8 mouse cellular contexts compared by ENCODE assay signal in genomic region chr4:28812691-28813289, GRCm38 (mm10). TPM values are rescaled to one million over a fixed set of nuclear protein-coding genes. Genes with fewer than 3 reads are reported as not detected.
DNase-seq lines count a peak whose midpoint lies in the region; ATAC-seq lines count a peak whose summit lies in the region.

Gene Epha7, plus strand, starts transcription at chr4:28813131.

- peak; percentile 89 for ATAC-seq in megakaryocyte, adult 5-6 weeks (ENCODE audit: poor library complexity, severe bottlenecking)

- peak; percentile 98 for DNase-seq in adrenal gland, adult 2 months
- peak; percentile 98 for DNase-seq in embryo, embryonic 10.5 days (ENCODE audit: low spot score)
- DNase-seq in gastrocnemius, postnatal 10 days, result peak; percentile 97
- DNase-seq in hindlimb bud, embryonic 11.5 days (ENCODE audit: extremely low spot score, low read depth, low spot score), result peak; percentile 82
- DNase-seq in left cerebral cortex, adult 8-10 months (ENCODE audit: low spot score in 2 of 2), result peak; percentile 83 to 96
- DNase-seq in right cerebral cortex, adult 2 months (ENCODE audit: low spot score in 2 of 2), result peak; percentile 93 to 96
- peak; percentile 89 for DNase-seq in urinary bladder, postnatal 10 days (ENCODE audit: low spot score)

RNA-seq across cellular contexts. Expression of gene Epha7, which starts in this region (rescaled TPM):
- 1 to 10 TPM; 2.3 to 3.6 TPM for total RNA-seq in adrenal gland, adult 2 months (2021)
- 0.16 and 0.42 TPM in 2 replicates for polyA plus RNA-seq in adrenal gland, adult 2 months (2012; rRNA removed)
- total RNA-seq in gastrocnemius, postnatal 10 days (2021), result 1 to 10 TPM; 2.4 to 3.5 TPM
- 10 to 100 TPM; 70.2 to 78.5 (median 76.6) TPM for total RNA-seq in left cerebral cortex, adult 8-10 months (2022)
- 0.11 and 0.42 TPM in 2 replicates for total RNA-seq in megakaryocyte, adult 5-6 weeks (2015)
- 0.57 and 0.70 TPM in 2 replicates for total RNA-seq in megakaryocyte, adult 5-6 weeks (2017)

Comparison
In these comparisons a context has a peak if more than half of its experiments do, and no peak if none do; other contexts are left out.
1. Peak in every context shown above with its lines: DNase-seq and ATAC-seq.
2. RNA of gene Epha7 (total RNA-seq): 70.2 to 78.5 TPM in left cerebral cortex, adult 8-10 months; 2.3 to 3.6 TPM in adrenal gland, adult 2 months, 2.4 to 3.5 TPM in gastrocnemius, postnatal 10 days and 0.11 to 0.70 TPM in megakaryocyte, adult 5-6 weeks; every median in the first group is over 10 times any median in the second.
3. Peak in ATAC-seq in megakaryocyte, adult 5-6 weeks; RNA of the gene not detected or under 1 TPM.